Mouse (Mus musculus): ENCODE measurements around the gene Washc4. TPM values are rescaled to one million over a fixed set of nuclear protein-coding genes. Genes with fewer than 3 reads are reported as not detected.

Washc4 gene
- polyA plus RNA-seq, 1 experiment from 2014 or later, result 21.7 TPM

- no peak for TF ChIP-seq CTCF (IDR thresholded peaks at IDR 0.05; ENCODE audit: low read depth)
- 0 out of 2 replicates have a peak, but pooled peaks cover 3% of the 10 kb centered on the region for H3K4me1 ChIP-seq (replicated peaks; ENCODE audit: insufficient read depth, low read length)
- H3K9ac ChIP-seq (ENCODE audit: low read depth, low read length), result no peak overlapping the region
- WGBS, result 95% methylated on average over 5 of the region's 5 CpGs
- ATAC-seq (replicated peaks; ENCODE audit: low FRiP score, low read depth) (no peak), DNase-seq (ENCODE audit: low spot score) (no peak)
- no peak overlapping the region for H3K4me2 ChIP-seq (ENCODE audit: low read length)
- peaks cover 5% of the 10 kb centered on the region; the same call in 1 of the 2 replicates for H3K36me3 ChIP-seq (ENCODE audit: insufficient read depth, low read length)
- H3K4me3 ChIP-seq (replicated peaks; ENCODE audit: low read depth, low read length), result no peak overlapping the region
- H3K27ac ChIP-seq, result no peak overlapping the region
- no peaks in the 10 kb centered on the region for H3K27me3 ChIP-seq (ENCODE audit: insufficient read depth, low read length)
- H3K9me3 ChIP-seq (replicated peaks; ENCODE audit: low read length), result no peaks in the 10 kb centered on the region
These were observed 86.3 kb downstream of the Washc4 start for GRCm38 (mm10) chr10:83629878-83630277.

GRCm38 (mm10) chr10:83630899-83631298 is 87.3 kb downstream of the Washc4 start:
- Histone ChIP-seq H3K27ac (no peak overlapping the region), H3K4me2 (ENCODE audit: low read length) (no peak overlapping the region), H3K9ac (ENCODE audit: low read depth, low read length) (no peak overlapping the region), H3K4me1 (replicated peaks; ENCODE audit: insufficient read depth, low read length) (0 out of 2 replicates have a peak, but pooled peaks cover 3% of the 10 kb centered on the region), H3K9me3 (replicated peaks; ENCODE audit: low read length) (no peaks in the 10 kb centered on the region), H3K27me3 (ENCODE audit: insufficient read depth, low read length) (no peaks in the 10 kb centered on the region), H3K36me3 (ENCODE audit: insufficient read depth, low read length) (no peaks in the 10 kb centered on the region), H3K4me3 (replicated peaks; ENCODE audit: low read depth, low read length) (no peak overlapping the region)
- WGBS, result 62% methylated on average over 3 of the region's 3 CpGs
- ATAC-seq (replicated peaks; ENCODE audit: low FRiP score, low read depth) (no peak), DNase-seq (ENCODE audit: low spot score) (no peak)
- no peak for TF ChIP-seq CTCF (IDR thresholded peaks at IDR 0.05; ENCODE audit: low read depth)

GRCm38 (mm10) chr10:83631775-83632174 is 88.2 kb downstream of the Washc4 start:
- Histone ChIP-seq H3K9me3 (replicated peaks; ENCODE audit: low read length) (no peaks in the 10 kb centered on the region), H3K27ac (no peak overlapping the region), H3K4me1 (replicated peaks; ENCODE audit: insufficient read depth, low read length) (0 out of 2 replicates have a peak, but pooled peaks cover 3% of the 10 kb centered on the region), H3K36me3 (ENCODE audit: insufficient read depth, low read length) (no peaks in the 10 kb centered on the region), H3K4me3 (replicated peaks; ENCODE audit: low read depth, low read length) (no peak overlapping the region), H3K9ac (ENCODE audit: low read depth, low read length) (no peak overlapping the region), H3K27me3 (ENCODE audit: insufficient read depth, low read length) (no peaks in the 10 kb centered on the region), H3K4me2 (ENCODE audit: low read length) (no peak overlapping the region)
- 85% methylated on average over 10 of the region's 10 CpGs for WGBS
- DNase-seq (ENCODE audit: low spot score) (no peak), ATAC-seq (replicated peaks; ENCODE audit: low FRiP score, low read depth) (no peak)
- TF ChIP-seq CTCF (IDR thresholded peaks at IDR 0.05; ENCODE audit: low read depth), result no peak

GRCm38 (mm10) chr10:83632806-83633374 is 89.3 kb downstream of the Washc4 start:
- Histone ChIP-seq H3K9me3 (replicated peaks; ENCODE audit: low read length) (no peaks in the 10 kb centered on the region), H3K9ac (ENCODE audit: low read depth, low read length) (no peak overlapping the region), H3K4me2 (ENCODE audit: low read length) (no peak overlapping the region), H3K27me3 (ENCODE audit: insufficient read depth, low read length) (no peaks in the 10 kb centered on the region), H3K4me3 (replicated peaks; ENCODE audit: low read depth, low read length) (no peak overlapping the region), H3K4me1 (replicated peaks; ENCODE audit: insufficient read depth, low read length) (0 out of 2 replicates have a peak, but pooled peaks cover 3% of the 10 kb centered on the region), H3K36me3 (ENCODE audit: insufficient read depth, low read length) (no peaks in the 10 kb centered on the region), H3K27ac (no peak overlapping the region)
- DNase-seq (ENCODE audit: low spot score) (no peak), ATAC-seq (replicated peaks; ENCODE audit: low FRiP score, low read depth) (no peak)
- WGBS, result 65% methylated on average over 7 of the region's 7 CpGs
- TF ChIP-seq CTCF (IDR thresholded peaks at IDR 0.05; ENCODE audit: low read depth), result no peak

GRCm38 (mm10) chr10:83634461-83634860 is 90.9 kb downstream of the Washc4 start:
- ATAC-seq (replicated peaks; ENCODE audit: low FRiP score, low read depth), result 0 out of 2 replicates have a peak, but pooled peaks have one; percentile 15
- no peak overlapping the region for H3K4me2 ChIP-seq (ENCODE audit: low read length)
- TF ChIP-seq CTCF (IDR thresholded peaks at IDR 0.05; ENCODE audit: low read depth), result no peak
- peak; percentile 56 for DNase-seq (ENCODE audit: low spot score)
- no peak overlapping the region for H3K27ac ChIP-seq
- H3K4me3 ChIP-seq (replicated peaks; ENCODE audit: low read depth, low read length), result no peak overlapping the region
- WGBS, result 34% methylated on average over 5 of the region's 5 CpGs
- H3K4me1 ChIP-seq (replicated peaks; ENCODE audit: insufficient read depth, low read length), result 0 out of 2 replicates have a peak, but pooled peaks cover 3% of the 10 kb centered on the region
- H3K27me3 ChIP-seq (ENCODE audit: insufficient read depth, low read length), result no peaks in the 10 kb centered on the region
- H3K9me3 ChIP-seq (replicated peaks; ENCODE audit: low read length), result no peaks in the 10 kb centered on the region
- no peaks in the 10 kb centered on the region for H3K36me3 ChIP-seq (ENCODE audit: insufficient read depth, low read length)
- H3K9ac ChIP-seq (ENCODE audit: low read depth, low read length), result no peak overlapping the region

GRCm38 (mm10) chr10:83636191-83636590 is 92.6 kb downstream of the Washc4 start:
- no peak for DNase-seq (ENCODE audit: low spot score)
- Histone ChIP-seq H3K4me2 (ENCODE audit: low read length) (no peak overlapping the region), H3K4me3 (replicated peaks; ENCODE audit: low read depth, low read length) (no peak overlapping the region), H3K27ac (no peak overlapping the region), H3K9ac (ENCODE audit: low read depth, low read length) (no peak overlapping the region), H3K27me3 (ENCODE audit: insufficient read depth, low read length) (no peaks in the 10 kb centered on the region), H3K9me3 (replicated peaks; ENCODE audit: low read length) (no peaks in the 10 kb centered on the region), H3K4me1 (replicated peaks; ENCODE audit: insufficient read depth, low read length) (0 out of 2 replicates have a peak, but pooled peaks cover 3% of the 10 kb centered on the region), H3K36me3 (ENCODE audit: insufficient read depth, low read length) (no peaks in the 10 kb centered on the region)
- no peak for TF ChIP-seq CTCF (IDR thresholded peaks at IDR 0.05; ENCODE audit: low read depth)
- no peak for ATAC-seq (replicated peaks; ENCODE audit: low FRiP score, low read depth)
- WGBS, result 94% methylated on average over 2 of the region's 2 CpGs
